Mouse (Mus musculus) kidney, adult 2 months (tissue): ENCODE results near the gene Slc16a9.

ENCODE experiments used
- CTCF ChIP-seq: fragments of 200-500 bp; conservative IDR thresholded peaks from 2 replicates; pipeline ENCODE4 v1.5.1; 2011; ENCODE audit warnings: low read depth, mild to moderate bottlenecking, control low read depth, low read length, moderate library complexity, mixed read lengths; ENCODE audit not compliant: insufficient read depth, insufficient read length
- POLR2A ChIP-seq: fragments of 200-500 bp; IDR thresholded peaks from one replicate; pipeline ENCODE4 v1.6.1; 2011; ENCODE audit warnings: low read depth, low read length, control low read depth

GRCm38 (mm10) chr10:70301190-70301589 lies 56.3 kb downstream of the Slc16a9 start:
- TF ChIP-seq POLR2A (no peak), CTCF (no peak)
